25 mouse cellular contexts compared by ENCODE assay signal in the genomic region with DNA sequence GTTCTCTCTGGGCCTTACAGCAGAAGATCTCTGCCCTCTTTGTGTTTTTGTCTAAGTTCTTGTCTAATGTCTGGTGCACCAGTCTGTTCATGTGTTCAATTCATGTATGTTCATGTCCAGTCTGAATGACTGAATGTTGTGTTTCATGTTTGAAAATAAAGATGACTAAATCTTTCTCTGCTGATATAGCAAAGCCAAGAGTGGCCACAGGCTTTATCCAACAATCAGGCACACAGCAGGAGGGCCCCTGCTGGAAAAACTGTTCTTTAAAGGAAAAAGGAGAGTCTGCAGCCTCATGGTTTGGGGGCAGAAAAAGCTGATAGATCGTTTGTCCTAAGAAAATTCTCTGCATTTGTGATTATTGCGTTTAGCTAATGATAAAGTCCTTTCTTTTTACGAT. TPM values are rescaled to one million over a fixed set of nuclear protein-coding genes. Genes with fewer than 3 reads are reported as not detected.
DNase-seq lines count a peak whose midpoint lies in the region; ATAC-seq and TF ChIP-seq lines count a peak whose summit lies in the region.
"Had no signal": no experiment of that assay in that cellular context is flagged by ENCODE, and none has a peak within 500 bp of the region (broad histone marks: within the 10 kb centered on the region; RNA-seq: fewer than 3 reads in every experiment).

No protein-coding gene starts in this region.

- no peaks in the 10 kb centered on the region for H3K4me1 ChIP-seq in midbrain, embryonic 11.5 days (ENCODE audit: control insufficient read depth, insufficient read depth, low read length)
- H3K4me1 ChIP-seq in midbrain, postnatal 0 days (ENCODE audit: insufficient read depth, low read length) = no peaks in the 10 kb centered on the region
- H3K4me1 ChIP-seq in forebrain, embryonic 16.5 days (replicated peaks; ENCODE audit: control insufficient read depth, insufficient read depth, low read length) = no peaks in the 10 kb centered on the region
- H3K4me1 ChIP-seq: embryonic facial prominence, embryonic 12.5 days; forebrain, embryonic 12.5 days; heart, embryonic 12.5 days; hindbrain, embryonic 12.5 days had no signal

- 57% methylated on average over 3 of the region's 3 CpGs for WGBS in midbrain, embryonic 11.5 days
- WGBS in midbrain, postnatal 0 days = 48% methylated on average over 3 of the region's 3 CpGs
- 51% methylated on average over 3 of the region's 3 CpGs for WGBS in forebrain, embryonic 16.5 days

- no peak for TF ChIP-seq CTCF in midbrain, postnatal 0 days (IDR thresholded peaks at IDR 0.05)

- no peak overlapping the region for H3K9ac ChIP-seq in midbrain, embryonic 11.5 days (ENCODE audit: low read length)
- H3K9ac ChIP-seq in midbrain, postnatal 0 days (replicated peaks; ENCODE audit: low read length, poor library complexity, severe bottlenecking) = no peak overlapping the region
- no peak overlapping the region for H3K9ac ChIP-seq in forebrain, embryonic 16.5 days (replicated peaks; ENCODE audit: low read depth, low read length)
- H3K9ac ChIP-seq: embryonic facial prominence, embryonic 12.5 days; forebrain, embryonic 12.5 days; forebrain, postnatal 0 days; heart, embryonic 12.5 days; hindbrain, embryonic 12.5 days had no signal

- H3K27me3 ChIP-seq in midbrain, embryonic 11.5 days (ENCODE audit: control insufficient read depth, insufficient read depth, low read length) = no peaks in the 10 kb centered on the region
- H3K27me3 ChIP-seq in midbrain, postnatal 0 days (ENCODE audit: insufficient read depth, low read length) = no peaks in the 10 kb centered on the region
- no peaks in the 10 kb centered on the region for H3K27me3 ChIP-seq in forebrain, embryonic 16.5 days (replicated peaks; ENCODE audit: control insufficient read depth, insufficient read depth, low read length)
- H3K27me3 ChIP-seq: embryonic facial prominence, embryonic 12.5 days; forebrain, embryonic 12.5 days; heart, embryonic 12.5 days; hindbrain, embryonic 12.5 days had no signal

- H3K4me3 ChIP-seq in midbrain, embryonic 11.5 days (ENCODE audit: low read depth, low read length) = no peak overlapping the region
- no peak overlapping the region for H3K4me3 ChIP-seq in midbrain, postnatal 0 days (ENCODE audit: low read depth, low read length)
- no peak overlapping the region for H3K4me3 ChIP-seq in forebrain, embryonic 16.5 days (replicated peaks; ENCODE audit: low read length)
- H3K4me3 ChIP-seq: embryonic facial prominence, embryonic 12.5 days; forebrain, embryonic 12.5 days; gastrocnemius, adult 2 months; heart, embryonic 12.5 days; hindbrain, embryonic 12.5 days had no signal

- no peaks in the 10 kb centered on the region for H3K36me3 ChIP-seq in midbrain, embryonic 11.5 days (ENCODE audit: control insufficient read depth, insufficient read depth, low read length)
- no peaks in the 10 kb centered on the region for H3K36me3 ChIP-seq in midbrain, postnatal 0 days (ENCODE audit: insufficient read depth, low read length)
- no peaks in the 10 kb centered on the region for H3K36me3 ChIP-seq in forebrain, embryonic 16.5 days (ENCODE audit: control insufficient read depth, insufficient read depth)
- H3K36me3 ChIP-seq: embryonic facial prominence, embryonic 12.5 days; forebrain, embryonic 12.5 days; heart, embryonic 12.5 days; hindbrain, embryonic 12.5 days had no signal

- DNase-seq in cerebellum, postnatal 10 days = peak; percentile 19 to 33
- no peak for DNase-seq in cerebellum, adult 18-20 months
- peak; percentile 85 for DNase-seq in midbrain, embryonic 11.5 days (ENCODE audit: low spot score, missing footprints)
- DNase-seq in midbrain, postnatal 0 days (ENCODE audit: low spot score) = no peak
- DNase-seq in Muller cell, postnatal 12 days (ENCODE audit: inconsistent ontology term) = peak; percentile 36
- DNase-seq in retina, embryonic 14.5 days (ENCODE audit: low spot score) = peak; percentile 51
- no peak for DNase-seq in spleen, postnatal 36 days (ENCODE audit: low spot score in 2 of 2)
- DNase-seq: adrenal gland, postnatal 10 days; B cell, adult 2 months; cerebellum, adult 11-12 months; cerebellum, adult 9-11 months; forebrain, postnatal 0 days; gastrocnemius, adult 2 months; gastrocnemius, postnatal 25 days; heart, postnatal 36 days had no signal

- H3K9me3 ChIP-seq in midbrain, embryonic 11.5 days (ENCODE audit: control insufficient read depth, low read length) = no peaks in the 10 kb centered on the region
- no peaks in the 10 kb centered on the region for H3K9me3 ChIP-seq in midbrain, postnatal 0 days (ENCODE audit: low read length)
- H3K9me3 ChIP-seq in forebrain, embryonic 16.5 days (ENCODE audit: control insufficient read depth, low read length) = no peaks in the 10 kb centered on the region
- H3K9me3 ChIP-seq: embryonic facial prominence, embryonic 12.5 days; forebrain, embryonic 12.5 days; hindbrain, embryonic 12.5 days had no signal

- H3K27ac ChIP-seq in midbrain, embryonic 11.5 days (ENCODE audit: low read depth, low read length) = no peak overlapping the region
- H3K27ac ChIP-seq in midbrain, postnatal 0 days (ENCODE audit: low read depth, low read length) = no peak overlapping the region
- H3K27ac ChIP-seq in forebrain, embryonic 16.5 days (ENCODE audit: low read length) = no peak overlapping the region
- H3K27ac ChIP-seq: embryonic facial prominence, embryonic 12.5 days; forebrain, embryonic 12.5 days; gastrocnemius, adult 2 months; hindbrain, embryonic 12.5 days had no signal

- ATAC-seq in midbrain, embryonic 11.5 days (ENCODE audit: low FRiP score) = 0 out of 2 replicates have a peak, but pooled peaks have one; percentile 22
- no peak for ATAC-seq in midbrain, postnatal 0 days (ENCODE audit: low FRiP score)
- ATAC-seq in forebrain, embryonic 16.5 days = no peak
- ATAC-seq: CD4-positive, CD25-positive, alpha-beta regulatory T cell, adult 4 months; forebrain, postnatal 0 days; hindbrain, embryonic 16.5 days; inflammation-experienced regulatory T-cells, adult 6 months had no signal

- no peak overlapping the region for H3K4me2 ChIP-seq in midbrain, embryonic 11.5 days
- H3K4me2 ChIP-seq in midbrain, postnatal 0 days (ENCODE audit: low read depth, low read length, poor library complexity, severe bottlenecking) = no peak overlapping the region
- no peak overlapping the region for H3K4me2 ChIP-seq in forebrain, embryonic 16.5 days (ENCODE audit: low read length)
- H3K4me2 ChIP-seq: embryonic facial prominence, embryonic 12.5 days; forebrain, embryonic 12.5 days; heart, embryonic 12.5 days; hindbrain, embryonic 12.5 days had no signal

RNA-seq across cellular contexts. Expression of gene Akr1c19, which starts 16.2 kb away (rescaled TPM):
- 0.31 and 0.39 TPM in 2 replicates for polyA plus RNA-seq in midbrain, embryonic 11.5 days (2014; fragmentation: Nextera tagmentation; extraction: Ambion mirVana)
- 3.6 and 5.2 TPM in 2 replicates for total RNA-seq in midbrain, postnatal 0 days (2014; rRNA removed)
- 7.6 TPM in 2 replicates for polyA plus RNA-seq in midbrain, postnatal 0 days (2015; fragmentation: Nextera tagmentation; extraction: Ambion mirVana)
- 8.6 and 9.7 TPM in 2 replicates for polyA plus RNA-seq in forebrain, embryonic 16.5 days (2015; fragmentation: Nextera tagmentation; extraction: Ambion mirVana)
- total RNA-seq: granulocyte monocyte progenitor cell, adult 5-6 weeks had no signal
- polyA plus RNA-seq: CD4-positive, CD25-positive, alpha-beta regulatory T cell, adult 4 months; cortical plate, adult 2 months; inflammation-experienced regulatory T-cells, adult 6 months had no signal

RNA-seq across cellular contexts. Expression of gene Akr1c13, which starts 21.4 kb away (rescaled TPM):
- 0.33 TPM in 2 replicates for polyA plus RNA-seq in midbrain, embryonic 11.5 days (2014; fragmentation: Nextera tagmentation; extraction: Ambion mirVana)
- total RNA-seq in midbrain, postnatal 0 days (2014; rRNA removed) = 1.8 TPM in 1 of 2 replicates, not detected in the other
- 1.1 and 1.5 TPM in 2 replicates for polyA plus RNA-seq in midbrain, postnatal 0 days (2015; fragmentation: Nextera tagmentation; extraction: Ambion mirVana)
- polyA plus RNA-seq in forebrain, embryonic 16.5 days (2015; fragmentation: Nextera tagmentation; extraction: Ambion mirVana) = 2.6 and 3.1 TPM in 2 replicates

Comparison
In these comparisons a context has a peak if more than half of its experiments do, and no peak if none do; other contexts are left out.
1. DNase-seq: peak in cerebellum, postnatal 10 days (2 of 2), midbrain, embryonic 11.5 days (single experiment), Muller cell, postnatal 12 days (single experiment) and retina, embryonic 14.5 days (single experiment); none in cerebellum, adult 18-20 months (0 of 2), midbrain, postnatal 0 days (single experiment) and spleen, postnatal 36 days (0 of 2).